Mouse (Mus musculus) olfactory bulb, adult 2 months (tissue): ENCODE measurements at regions not wholly inside any gene's neighbourhood (a gene's known extent, or its start where the extent isn't known, plus 50 kb on each side); places are given as distances from the start of the nearest gene placed in this dataset.

ENCODE experiments used
- CTCF ChIP-seq: fragments of 200-500 bp; IDR thresholded peaks from 2 replicates; pipeline ENCODE4 v1.5.1; 2012; ENCODE audit warnings: low read depth, mild to moderate bottlenecking, low read length, moderate library complexity; ENCODE audit not compliant: insufficient read depth
- POLR2A ChIP-seq: fragments of 200-500 bp; IDR thresholded peaks from 2 replicates; pipeline ENCODE4 v1.6.1; 2012; ENCODE audit warnings: mild to moderate bottlenecking, low read depth, low read length, moderate library complexity; ENCODE audit not compliant: insufficient read depth

GRCm38 (mm10) chr10:117549506-117549830 lies 79.8 kb upstream of the Cpm start:
- TF ChIP-seq CTCF = no peak
- TF ChIP-seq POLR2A = no peak
